Mouse (Mus musculus) cerebellum, adult 2 months (tissue): ENCODE results near the gene Eml1.

Source experiments
- CTCF ChIP-seq: fragments of 200-500 bp; IDR thresholded peaks from 2 replicates; pipeline ENCODE4 v1.5.1; 2011; ENCODE audit warnings: low read depth, mild to moderate bottlenecking, control low read depth, low read length, moderate library complexity, borderline replicate concordance; ENCODE audit not compliant: insufficient read depth
- POLR2A ChIP-seq: fragments of 200-500 bp; IDR thresholded peaks from 2 replicates; pipeline ENCODE4 v1.6.1; 2011; ENCODE audit warnings: low read length, control low read depth, borderline replicate concordance; ENCODE audit not compliant: insufficient read depth

GRCm38 (mm10) chr12:108432578-108432977 lies 61.8 kb downstream of the Eml1 start:
- no peak for TF ChIP-seq CTCF
- no peak for TF ChIP-seq POLR2A
